In the genomic region with DNA sequence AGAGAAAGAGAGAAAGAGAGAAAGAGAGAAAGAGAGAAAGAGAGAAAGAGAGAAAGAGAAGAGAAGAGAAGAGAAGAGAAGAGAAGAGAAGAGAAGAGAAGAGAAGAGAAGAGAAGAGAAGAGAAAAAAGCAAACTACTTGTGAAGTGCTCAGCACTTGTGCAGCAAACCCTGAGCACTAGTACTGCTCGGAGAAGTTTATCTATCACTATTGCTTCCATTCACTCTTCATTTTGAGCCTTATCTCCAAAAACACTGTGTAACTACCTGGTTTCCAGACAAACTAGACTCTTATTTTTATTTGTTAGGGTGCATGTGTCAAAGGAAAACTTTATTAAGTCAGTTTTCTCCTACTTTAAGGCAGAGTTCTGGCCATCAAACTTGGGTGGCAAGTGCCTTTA, we compare ENCODE assay signal across 25 mouse cellular contexts. TPM values are rescaled to one million over a fixed set of nuclear protein-coding genes. Genes with fewer than 3 reads are reported as not detected.
"Had no signal": no experiment of that assay in that cellular context is flagged by ENCODE, and none has a peak within 500 bp of the region (broad histone marks: within the 10 kb centered on the region; RNA-seq: fewer than 3 reads in every experiment).

No protein-coding gene starts in this region.

- DNase-seq: kidney, adult 18-20 months; kidney, adult 9 months; kidney, postnatal 14 days; kidney, postnatal 4 days; left cerebral cortex, postnatal 4 days; lung, adult 2 months; lung, postnatal 14 days; lung, postnatal 4 days; retina, postnatal 1 day; right cerebral cortex, postnatal 25 days; thymus, adult 18-20 months; thymus, postnatal 14 days; thymus, postnatal 4 days had no signal

- ATAC-seq: hindbrain, postnatal 0 days; inflammation-experienced regulatory T-cells, adult 6 months; intestine, embryonic 16.5 days; midbrain, embryonic 13.5 days; midbrain, embryonic 16.5 days had no signal

- H3K9ac ChIP-seq: limb, embryonic 12.5 days; limb, embryonic 15.5 days; midbrain, embryonic 13.5 days; neural tube, embryonic 13.5 days had no signal

- H3K27ac ChIP-seq: hindbrain, postnatal 0 days; limb, embryonic 12.5 days; limb, embryonic 15.5 days; midbrain, embryonic 10.5 days; midbrain, embryonic 13.5 days; neural tube, embryonic 13.5 days had no signal

- H3K27me3 ChIP-seq: limb, embryonic 12.5 days; limb, embryonic 15.5 days; midbrain, embryonic 13.5 days; neural tube, embryonic 13.5 days had no signal

- H3K4me3 ChIP-seq: limb, embryonic 12.5 days; limb, embryonic 15.5 days; midbrain, embryonic 10.5 days; midbrain, embryonic 13.5 days; myocyte; neural tube, embryonic 13.5 days had no signal

- H3K4me2 ChIP-seq: limb, embryonic 12.5 days; limb, embryonic 15.5 days; midbrain, embryonic 13.5 days; neural tube, embryonic 13.5 days had no signal

- H3K9me3 ChIP-seq: limb, embryonic 12.5 days; limb, embryonic 15.5 days; midbrain, embryonic 10.5 days; midbrain, embryonic 13.5 days; neural tube, embryonic 13.5 days had no signal

- H3K4me1 ChIP-seq: limb, embryonic 15.5 days had no signal

- H3K36me3 ChIP-seq: limb, embryonic 15.5 days; neural tube, embryonic 13.5 days had no signal

RNA-seq across cellular contexts. Expression of a gene that starts 51.2 kb away (rescaled TPM):
- total RNA-seq: megakaryocyte, adult 5-6 weeks; neutrophil, adult 5-6 weeks had no signal
